Mouse (Mus musculus) frontal cortex, adult (tissue): Measurements from ENCODE around the gene Rbms3.
A peak's percentile ranks its signal among the peaks of the same experiment; 100 is the strongest.

Source experiments
- ATAC-seq: cut with Nextera tagmentation; 2 replicates; pipeline ENCODE4 v1.9.2; 2017; ENCODE audit warnings: mild to moderate bottlenecking, moderate library complexity, mixed read lengths; ENCODE audit not compliant: low TSS enrichment

Gene Rbms3

DNA sequence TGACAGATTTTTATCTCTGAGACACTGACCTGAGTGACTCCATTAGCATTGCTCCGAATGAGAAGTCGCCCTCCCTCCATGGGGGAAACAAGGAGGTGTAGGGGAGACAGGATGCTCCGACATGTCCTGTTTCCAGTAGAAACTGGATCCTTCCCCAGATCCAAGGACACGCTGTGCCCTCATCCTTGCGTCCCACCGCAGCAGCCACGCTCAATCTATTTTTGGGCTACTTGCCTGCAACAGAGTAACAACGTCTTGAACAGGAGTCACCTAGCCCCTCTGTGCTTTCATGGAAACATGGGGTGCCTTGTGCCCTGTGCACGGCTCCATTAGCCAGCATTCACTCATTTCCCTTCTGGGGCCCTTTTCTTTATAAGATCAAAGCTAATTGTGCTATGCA lies at the start of gene Rbms3:
Gene Rbms3, minus strand, starts transcription at position 143 of the 400 bp plus-strand sequence.
- ATAC-seq = no peak

DNA sequence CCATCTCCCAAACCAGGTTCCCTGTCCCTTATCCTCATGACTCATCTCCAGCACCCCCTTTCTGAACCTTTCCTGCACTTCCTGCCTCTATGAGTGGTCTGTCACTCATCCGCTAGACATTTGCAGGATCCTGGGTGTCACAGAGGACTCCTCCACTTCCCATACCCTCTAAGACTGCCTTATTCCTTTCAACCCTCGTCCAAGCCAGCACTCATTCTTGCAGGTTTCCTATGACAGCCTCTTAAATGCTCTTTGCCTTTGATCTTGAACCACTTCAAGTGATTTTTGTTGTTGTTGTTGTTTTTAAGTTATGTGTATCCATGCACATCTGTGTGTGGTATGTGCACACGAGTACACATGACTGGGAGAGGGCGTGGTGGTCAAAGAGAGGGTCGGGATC lies 43.6 kb upstream of the Rbms3 start:
- ATAC-seq = no peak

DNA sequence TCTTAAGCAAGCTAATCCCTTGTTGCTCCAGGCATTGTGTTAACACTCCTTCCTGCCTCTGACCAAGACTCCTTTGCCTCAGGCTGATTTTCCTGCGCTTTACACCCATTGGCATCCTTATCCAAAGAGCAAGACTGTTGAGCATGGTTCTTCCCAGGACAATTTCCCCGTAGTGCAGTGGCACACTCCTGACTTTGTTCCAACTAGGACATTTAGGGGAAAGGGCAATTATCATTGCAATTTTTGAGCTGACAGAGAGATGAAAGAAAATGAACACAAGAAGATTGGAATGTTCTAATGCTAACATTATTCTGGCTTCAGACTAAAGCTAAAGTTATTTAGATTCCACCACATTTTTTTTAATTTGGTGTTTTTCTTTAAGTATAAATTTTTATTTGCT lies 24.9 kb upstream of the Rbms3 start:
- ATAC-seq = no peak

DNA sequence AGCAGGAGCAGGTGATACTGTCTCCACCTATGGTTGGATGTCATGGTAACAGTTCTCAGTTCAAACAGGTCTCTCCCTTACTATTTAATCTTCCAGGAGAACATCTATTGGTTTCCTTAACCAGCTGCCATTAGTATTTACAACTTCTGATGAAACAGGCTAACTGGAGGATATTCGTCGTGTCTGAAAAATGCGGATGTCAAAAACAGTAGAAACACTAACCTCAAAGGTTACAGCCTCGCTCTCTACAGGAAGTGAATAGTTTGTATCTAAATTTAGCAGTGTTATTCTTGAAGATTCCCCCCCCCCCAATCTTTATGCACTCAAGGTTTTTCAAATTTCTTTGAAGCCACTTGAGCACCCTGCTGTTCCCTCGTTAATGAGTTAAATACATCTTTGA lies 23.9 kb upstream of the Rbms3 start:
- no peak for ATAC-seq

DNA sequence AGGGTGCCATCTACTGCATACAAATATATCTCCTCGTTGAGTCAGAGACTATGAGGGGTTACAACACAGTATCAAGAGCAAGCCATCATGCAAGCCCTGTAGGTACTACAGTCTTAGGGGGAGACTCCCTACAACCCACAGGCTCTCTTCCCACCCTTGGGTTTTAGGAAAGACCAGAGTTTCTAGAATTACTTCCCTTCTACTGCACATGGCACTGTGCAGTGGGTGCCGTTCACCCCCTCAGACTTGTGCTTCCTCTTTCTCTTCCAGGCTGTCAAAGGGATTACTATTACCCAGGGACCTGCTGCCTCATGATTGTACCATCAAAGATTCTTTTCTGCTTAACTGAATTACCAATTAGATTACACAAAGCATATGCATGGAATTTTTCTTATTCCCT lies 16.4 kb upstream of the Rbms3 start:
- ATAC-seq = no peak

DNA sequence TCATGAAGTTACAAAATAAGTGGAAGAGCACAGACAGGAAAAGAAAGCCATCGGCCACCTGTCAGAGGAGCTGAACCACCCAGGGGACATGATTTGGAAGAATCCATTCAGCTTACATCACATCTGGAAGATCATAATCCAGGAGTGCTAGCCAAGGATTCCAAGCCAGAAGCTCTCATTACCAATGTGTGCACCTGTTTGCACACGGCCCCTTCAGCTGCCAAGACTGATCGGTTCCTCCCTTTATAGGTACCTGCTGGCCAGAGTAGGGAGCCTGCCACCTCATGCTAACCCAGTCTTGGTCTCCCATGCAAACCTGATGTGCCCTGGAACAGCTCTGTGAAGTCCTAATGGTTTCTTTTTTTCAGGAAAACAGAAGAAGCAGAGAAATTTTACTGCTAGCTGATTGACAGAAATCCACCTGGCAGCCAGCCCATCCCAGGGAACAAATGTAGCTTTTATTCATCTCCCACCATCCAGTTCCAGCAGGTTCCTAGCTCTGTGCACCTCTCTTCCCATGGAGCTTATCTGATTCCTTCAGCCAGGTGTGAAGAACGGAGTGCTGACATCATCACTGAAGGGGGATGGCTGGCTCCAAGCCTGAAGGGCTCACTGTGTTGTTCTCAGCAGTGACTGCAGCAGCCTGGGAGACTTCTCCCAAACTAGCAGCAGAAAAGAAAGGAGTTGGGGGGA lies 11.5 kb upstream of the Rbms3 start:
- no peak for ATAC-seq

DNA sequence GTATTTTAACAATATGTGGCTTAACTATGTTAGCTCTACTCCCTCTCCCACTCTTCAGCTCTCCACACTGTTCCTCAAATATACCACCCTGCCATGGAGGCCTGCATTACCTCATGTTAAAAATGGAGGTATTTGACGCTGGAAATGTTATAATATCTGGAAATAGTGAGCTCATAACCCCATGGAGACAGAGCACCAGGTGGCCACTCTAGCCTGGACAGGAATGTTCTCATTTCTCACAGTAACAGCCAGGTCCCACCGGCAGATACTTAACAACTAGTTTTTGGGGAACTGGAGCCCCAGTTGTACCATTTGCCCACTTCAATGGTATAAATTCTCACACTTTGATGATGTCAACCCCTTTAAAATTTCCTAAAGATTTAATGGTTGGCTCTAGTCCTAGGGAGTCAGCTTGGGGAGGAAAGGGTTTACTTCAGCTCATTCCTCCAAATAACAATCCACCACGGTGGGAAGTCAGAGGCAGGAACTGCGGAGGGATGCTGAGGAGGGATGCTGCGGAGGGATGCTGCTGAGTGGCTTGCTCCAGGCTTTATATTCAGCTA lies 9.0 kb upstream of the Rbms3 start:
- no peak for ATAC-seq

DNA sequence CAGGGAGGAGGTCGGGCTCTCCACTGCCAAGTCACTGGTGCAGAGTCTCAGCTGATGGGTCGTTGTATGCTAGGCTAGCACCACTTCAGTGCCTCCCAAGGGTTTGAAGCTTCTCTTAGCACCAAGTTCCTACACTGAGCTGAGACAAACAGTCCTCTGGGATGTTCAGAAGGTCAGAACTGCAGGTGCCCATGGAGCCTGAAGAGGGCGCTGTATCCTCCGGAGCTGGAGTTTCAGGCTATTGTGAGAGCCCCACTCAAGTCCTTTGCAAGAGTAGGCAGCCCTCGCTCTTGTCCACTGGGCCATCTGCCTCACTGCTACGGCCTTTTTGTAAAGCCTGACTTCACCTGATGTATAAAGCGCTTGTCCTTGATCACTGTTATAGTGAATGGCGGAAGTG lies 6.8 kb upstream of the Rbms3 start:
- no peak for ATAC-seq

DNA sequence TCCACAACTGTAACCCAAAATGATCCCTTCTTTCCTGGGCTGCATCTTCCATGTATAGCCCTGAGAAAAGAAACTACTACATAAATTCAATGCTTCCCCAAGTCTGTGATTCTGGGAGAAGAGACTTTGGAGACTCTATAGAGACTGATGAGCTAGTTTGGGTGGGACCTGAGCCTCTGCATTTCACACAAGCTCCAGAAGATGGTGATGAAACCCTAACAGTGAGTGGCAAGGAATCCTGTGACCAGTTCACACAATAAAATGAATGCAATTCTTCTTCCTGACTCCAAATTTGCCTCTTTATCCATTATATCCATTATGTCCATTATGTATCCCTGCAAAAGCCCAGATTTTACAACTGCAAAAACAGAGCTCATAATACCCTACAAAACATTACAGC lies 2.5 kb downstream of the Rbms3 start:
- ATAC-seq = no peak

DNA sequence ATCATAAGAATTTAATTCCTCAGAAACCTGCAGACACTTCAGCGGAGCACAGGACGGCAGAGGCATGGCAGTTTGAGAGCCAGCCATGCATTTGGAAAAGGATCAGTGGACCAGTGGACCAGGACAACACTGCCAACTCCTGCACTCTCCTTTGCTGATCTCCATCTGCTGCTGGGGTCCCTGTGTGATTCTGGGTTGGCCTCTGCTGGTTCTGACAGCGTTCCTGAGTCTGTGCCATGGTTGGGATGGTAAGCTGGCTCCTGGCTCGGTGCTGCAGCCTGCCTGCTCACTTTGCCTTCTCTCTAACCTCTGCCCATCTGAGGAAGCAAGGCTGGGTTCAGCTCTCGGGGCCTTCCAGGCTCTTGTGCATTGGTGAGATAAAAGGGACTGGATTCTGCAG lies 28.9 kb downstream of the Rbms3 start:
- ATAC-seq = no peak

DNA sequence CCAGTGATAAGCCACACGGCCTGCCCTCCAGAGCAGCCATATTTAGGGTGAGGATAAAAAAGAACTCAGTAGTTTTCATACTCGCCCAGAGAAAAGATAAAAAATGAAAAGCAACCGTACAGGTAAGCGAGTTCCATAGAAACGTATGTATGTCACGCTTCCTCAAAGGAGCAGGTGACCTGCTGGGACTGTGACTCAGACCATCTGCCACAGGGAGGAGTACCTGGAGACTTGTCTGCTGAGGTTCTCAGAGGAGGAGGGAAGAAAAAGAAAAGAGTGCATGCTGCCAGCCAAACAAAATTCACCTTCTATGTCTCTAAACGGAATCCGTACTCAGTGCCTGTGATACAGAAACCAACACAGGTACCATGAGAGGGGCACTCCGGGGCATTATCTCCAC lies 30.4 kb downstream of the Rbms3 start:
- ATAC-seq = no peak

DNA sequence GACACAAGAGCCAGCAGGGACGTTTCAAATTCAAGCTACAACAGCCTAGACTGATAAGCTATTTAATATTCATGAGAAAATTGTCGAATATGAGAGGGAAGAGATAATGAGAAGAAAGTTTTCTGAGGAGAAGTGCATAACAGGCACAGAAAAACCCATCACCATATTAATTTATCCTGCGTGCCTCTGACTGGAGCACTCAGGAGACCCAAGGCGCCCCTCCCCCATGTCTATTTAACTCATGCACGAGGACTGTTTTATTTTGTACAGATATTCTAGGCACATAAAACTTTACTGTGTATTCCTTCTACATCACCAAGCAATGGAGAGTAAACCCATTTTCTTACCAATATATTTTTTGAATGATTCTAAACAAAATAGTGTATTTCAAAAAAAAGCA lies 33.6 kb downstream of the Rbms3 start:
- ATAC-seq = no peak

DNA sequence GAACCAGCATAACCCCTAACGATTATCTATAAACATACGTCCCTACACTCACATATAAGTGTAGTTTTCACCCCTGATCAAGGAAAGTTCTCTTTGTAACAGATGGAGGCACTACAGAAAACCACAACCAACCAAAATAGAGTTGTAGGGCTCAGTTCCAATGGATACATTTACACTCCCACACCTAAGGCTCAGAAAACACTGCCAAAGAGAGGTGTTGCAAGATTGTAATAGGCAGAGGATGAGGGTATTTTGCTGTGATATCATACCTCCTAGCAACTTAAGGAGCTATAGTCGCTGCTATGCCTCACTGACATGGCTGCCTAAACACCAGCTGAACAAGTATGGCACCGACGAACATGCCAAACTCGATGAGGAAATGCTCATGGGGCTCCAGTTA lies 44.4 kb downstream of the Rbms3 start:
- peak; percentile 80 for ATAC-seq

DNA sequence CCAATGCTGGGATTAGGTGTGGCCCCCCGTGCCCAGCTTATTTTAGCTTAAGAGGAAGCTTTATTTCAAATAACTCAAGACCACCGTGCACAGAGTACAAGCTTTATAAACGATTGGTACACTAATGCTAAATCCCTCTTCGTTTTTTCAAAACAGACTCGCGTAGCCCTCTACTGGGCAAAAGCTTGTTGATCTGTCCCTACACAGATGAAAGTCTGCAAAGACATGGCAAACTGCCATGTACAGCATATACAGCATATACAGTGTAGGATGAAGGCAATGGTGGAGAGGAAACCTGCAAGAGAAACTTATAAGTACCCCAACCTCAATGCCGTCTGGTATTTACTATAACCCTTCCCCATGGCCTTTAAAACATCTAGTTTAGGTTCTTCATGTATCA lies 46.1 kb downstream of the Rbms3 start:
- ATAC-seq = 0 out of 2 replicates have a peak, but pooled peaks have one; percentile 52

DNA sequence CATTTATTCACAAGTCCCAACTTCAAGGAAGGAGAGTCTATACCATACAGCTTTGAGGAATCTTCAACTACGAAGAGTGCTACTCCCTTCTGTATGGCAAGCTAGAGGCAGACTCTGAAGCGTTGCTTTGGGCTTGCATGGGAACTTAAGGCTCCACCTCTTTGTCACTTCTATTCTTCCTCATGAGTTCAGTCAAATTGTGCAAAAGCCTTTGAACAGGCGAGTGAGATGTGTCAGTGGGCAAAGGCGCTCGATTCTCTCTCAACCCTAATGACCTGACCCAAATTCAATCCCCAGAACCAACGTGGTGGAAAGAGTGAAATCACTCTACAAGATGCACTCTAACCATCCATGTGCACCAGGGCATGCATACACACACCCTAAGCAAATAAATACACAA lies 47.1 kb downstream of the Rbms3 start:
- no peak for ATAC-seq

DNA sequence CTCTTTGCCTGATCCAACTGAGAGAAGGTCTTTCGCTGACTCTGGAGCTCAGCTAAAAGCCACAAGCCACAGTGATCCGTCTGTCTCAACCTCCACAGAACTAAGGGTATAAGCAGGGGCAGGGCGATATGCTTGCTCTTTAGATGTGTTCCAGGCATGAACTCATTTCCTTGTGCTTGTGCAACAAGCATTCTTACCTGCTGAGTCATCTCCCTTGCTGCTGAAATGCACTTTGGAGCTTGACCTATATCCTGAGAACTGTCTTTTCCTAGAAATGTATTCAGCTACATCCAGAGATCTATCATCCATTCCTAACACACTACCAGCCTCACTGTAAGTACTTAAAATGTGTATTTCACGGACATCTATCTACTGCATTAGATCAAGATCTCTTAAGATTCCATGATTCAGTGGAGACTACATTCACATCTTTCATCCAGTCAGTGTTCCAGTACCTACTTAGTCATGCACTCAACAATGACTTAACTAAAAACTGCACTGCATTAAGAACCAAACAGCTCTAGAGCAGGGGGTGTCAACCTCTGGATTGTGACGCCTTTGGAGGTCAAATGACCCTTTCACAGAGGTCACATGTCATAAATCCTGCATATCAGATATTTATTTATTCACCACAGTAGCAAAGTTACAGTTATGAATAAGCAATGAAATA lies 58.4 kb downstream of the Rbms3 start:
- no peak for ATAC-seq

DNA sequence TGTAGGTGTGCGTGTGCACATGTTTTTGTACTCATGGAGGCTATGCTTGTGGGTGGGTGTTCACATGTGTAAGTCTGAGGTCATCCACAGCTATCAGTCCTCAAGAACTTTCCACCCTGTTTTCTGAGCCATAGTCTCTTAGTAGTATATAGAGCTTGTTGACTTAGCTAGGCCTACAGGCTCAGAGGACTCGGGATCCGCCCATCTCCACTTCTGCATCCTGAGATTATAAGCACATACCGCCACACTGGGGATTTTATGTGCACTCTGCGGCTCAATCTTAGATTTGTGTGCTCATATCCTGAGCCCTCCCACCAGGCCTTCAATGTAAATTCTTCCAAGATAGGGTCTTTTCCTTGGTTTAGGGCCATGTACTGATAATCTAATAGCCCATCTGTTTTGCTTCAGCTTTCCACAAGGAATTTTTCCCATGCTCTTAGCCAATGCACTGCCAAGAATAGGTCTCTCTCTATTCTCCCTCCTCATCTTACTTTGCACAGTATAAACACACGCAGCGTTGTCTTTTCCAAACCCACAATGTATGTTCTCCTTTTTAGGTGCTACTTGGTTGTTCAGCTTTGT lies 59.4 kb downstream of the Rbms3 start:
- ATAC-seq = no peak

DNA sequence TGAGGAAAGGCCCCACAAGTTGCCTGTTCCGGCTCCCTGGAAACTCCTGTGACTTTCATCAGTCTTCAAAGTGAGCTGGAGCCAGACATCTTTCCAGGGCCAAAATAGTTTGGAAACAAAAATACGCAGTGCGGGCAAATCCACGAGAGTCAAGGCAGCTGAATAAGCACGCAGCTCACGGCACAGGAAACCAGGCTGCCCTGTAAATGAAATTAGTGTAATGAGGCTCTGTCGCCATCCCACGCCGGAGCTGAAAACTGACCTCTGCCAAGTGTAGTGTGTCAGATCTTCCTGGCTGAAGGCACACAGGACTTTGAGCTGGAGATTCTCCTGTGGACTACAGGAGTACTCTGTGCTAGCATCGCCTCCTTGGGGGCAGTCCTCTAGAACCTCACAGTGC lies 63.4 kb downstream of the Rbms3 start:
- ATAC-seq = no peak

DNA sequence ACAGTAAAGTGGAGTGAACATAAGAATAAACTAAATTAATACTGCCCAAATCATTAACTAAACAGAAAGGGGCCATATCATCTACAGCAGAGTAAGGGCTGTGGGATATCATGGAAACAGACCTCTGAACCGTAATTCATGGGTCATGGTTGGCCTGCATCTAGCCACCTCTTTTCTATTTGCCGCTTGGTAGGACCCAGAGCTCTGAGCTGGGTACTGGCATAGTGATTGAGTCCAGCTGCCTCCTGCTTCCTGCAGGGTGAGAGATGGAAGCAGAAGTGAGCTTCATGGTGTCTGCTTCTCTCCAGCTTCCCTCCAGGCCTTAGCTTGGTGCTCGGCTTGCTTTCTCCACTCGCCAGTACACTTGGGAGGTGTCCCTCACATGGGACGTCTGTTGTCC lies 71.2 kb downstream of the Rbms3 start:
- ATAC-seq = no peak

DNA sequence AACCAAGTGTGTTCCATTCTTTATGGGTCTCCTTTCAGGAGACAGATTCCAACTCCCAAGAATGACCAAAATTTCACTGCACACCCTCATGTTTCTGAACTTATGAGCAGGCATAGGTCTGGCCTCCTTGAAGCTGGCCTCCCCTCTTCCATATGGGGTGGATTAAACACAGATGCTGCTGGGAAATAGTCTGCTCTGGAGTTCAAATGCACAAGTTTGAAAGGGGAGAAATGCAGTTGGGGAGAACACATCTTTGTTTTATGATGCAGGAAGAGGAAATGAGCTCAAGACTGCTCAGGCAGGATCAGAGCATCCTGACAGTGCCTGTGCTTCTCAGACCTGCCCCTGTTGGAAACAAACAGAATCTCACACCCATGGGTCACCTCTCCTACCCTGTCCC lies 75.4 kb downstream of the Rbms3 start:
- no peak for ATAC-seq

DNA sequence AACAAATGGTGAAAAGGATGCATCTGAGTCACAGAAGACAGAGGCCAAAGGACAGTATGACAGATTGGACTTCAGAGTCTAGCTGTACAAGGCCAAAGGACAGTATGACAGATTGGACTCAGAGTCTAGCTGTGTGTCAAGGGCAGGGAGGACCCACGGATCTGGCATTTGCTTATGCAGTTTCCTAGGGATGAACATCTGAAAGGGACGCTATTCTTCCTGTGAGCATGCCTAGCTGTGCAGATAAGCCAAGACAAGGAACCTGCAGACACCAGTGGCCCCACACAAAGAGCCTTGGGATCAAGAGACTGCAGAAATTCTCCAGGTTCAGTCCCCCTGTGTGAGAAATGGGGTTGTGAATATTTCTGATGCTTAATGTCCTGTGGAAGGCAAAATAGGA lies 100.4 kb downstream of the Rbms3 start:
- no peak for ATAC-seq

DNA sequence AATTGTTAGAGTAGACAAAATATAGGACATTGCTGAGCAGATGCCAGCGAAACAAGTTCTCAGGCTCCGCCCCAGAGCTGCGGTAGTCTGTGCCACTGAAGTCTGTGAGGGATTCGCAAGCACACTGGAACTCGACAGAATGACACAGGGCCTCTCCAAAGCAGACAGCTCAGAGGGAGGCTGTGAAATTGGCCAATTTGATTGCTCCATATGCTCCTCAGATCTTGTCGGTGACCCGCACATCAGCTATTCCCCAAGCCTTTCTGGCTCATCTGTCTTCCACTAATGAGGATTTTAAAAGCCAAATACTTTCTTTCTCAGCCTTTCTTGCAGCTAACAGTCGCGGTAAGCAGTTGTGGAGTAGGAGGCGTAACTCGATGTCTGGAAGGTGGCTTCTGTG lies 120.8 kb downstream of the Rbms3 start:
- ATAC-seq = peak; percentile 47; the same call in 1 of the 2 replicates

DNA sequence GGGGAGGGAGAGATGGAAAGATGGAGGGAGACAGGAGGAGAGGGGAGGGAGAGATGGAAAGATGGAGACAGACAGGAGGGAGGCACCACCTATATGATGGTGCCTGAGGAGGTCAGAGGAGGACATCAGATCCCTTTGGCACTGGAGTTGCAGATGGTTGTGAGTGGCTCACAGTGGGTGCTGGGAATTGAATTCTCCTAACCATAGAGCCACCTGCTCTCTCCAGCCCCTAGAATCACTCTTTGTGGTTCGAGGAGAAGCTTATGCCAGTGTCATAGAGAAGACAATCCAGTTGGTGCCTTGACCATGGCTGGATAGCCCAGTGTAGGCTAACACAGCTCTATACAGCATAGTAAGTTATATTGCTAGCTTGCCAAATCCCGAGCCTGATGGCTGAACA lies 137.8 kb downstream of the Rbms3 start:
- no peak for ATAC-seq
